Mouse (Mus musculus) E14TG2a.4 (cell line): ENCODE data around the gene Rsf1.

Experiments used
- CTCF ChIP-seq: conservative IDR thresholded peaks from 2 replicates; pipeline ENCODE4 v1.5.1; 2014; ENCODE audit warnings: low read length
- NANOG ChIP-seq: IDR thresholded peaks from 2 replicates; pipeline ENCODE4 v1.6.1; 2014; ENCODE audit warnings: borderline replicate concordance, low read length, mixed read lengths
- POU5F1 ChIP-seq: IDR thresholded peaks from 2 replicates; pipeline ENCODE4 v1.6.1; 2014; ENCODE audit warnings: low read length, borderline replicate concordance

GRCm38 (mm10) chr7:97598548-97598947, 18.9 kb downstream of the Rsf1 start:
- TF ChIP-seq CTCF (no peak), NANOG (no peak), POU5F1 (no peak)
